Mouse (Mus musculus): ENCODE measurements around the gene Usp12. TPM values are rescaled to one million over a fixed set of nuclear protein-coding genes. Genes with fewer than 3 reads are reported as not detected.

The Usp12 gene
- total RNA-seq, 4 experiments from 2014 or later, result 52.3 to 61.4 (median 57.4) TPM

- no peak for DNase-seq (ENCODE audit: low spot score in 2 of 2)
These were observed 3.2 kb upstream of the Usp12 start for GRCm38 (mm10) chr5:146798031-146798430.

GRCm38 (mm10) chr5:146795728-146796127 lies 922 bp upstream of the Usp12 start:
- DNase-seq (ENCODE audit: low spot score in 2 of 2), result peak; percentile 40 to 54

GRCm38 (mm10) chr5:146794084-146794852 lies 538 bp downstream of the Usp12 start:
- peak in 1 of 2 experiments; percentile 32 for DNase-seq (ENCODE audit: low spot score in 2 of 2)

- DNase-seq (ENCODE audit: low spot score in 2 of 2), result no peak
These were observed 1.1 kb downstream of the Usp12 start for GRCm38 (mm10) chr5:146793630-146794083.

GRCm38 (mm10) chr5:146792140-146792791 lies 2.5 kb downstream of the Usp12 start:
- no peak for DNase-seq (ENCODE audit: low spot score in 2 of 2)

GRCm38 (mm10) chr5:146790944-146791343 lies 3.9 kb downstream of the Usp12 start:
- DNase-seq (ENCODE audit: low spot score in 2 of 2), result no peak

- DNase-seq (ENCODE audit: low spot score in 2 of 2), result no peak
These were observed 5.4 kb downstream of the Usp12 start for GRCm38 (mm10) chr5:146789413-146789812.

- DNase-seq (ENCODE audit: low spot score in 2 of 2), result no peak
These were observed 8.7 kb downstream of the Usp12 start for GRCm38 (mm10) chr5:146786123-146786522.

GRCm38 (mm10) chr5:146783891-146784290 lies 10.9 kb downstream of the Usp12 start:
- DNase-seq (ENCODE audit: low spot score in 2 of 2), result no peak

- DNase-seq (ENCODE audit: low spot score in 2 of 2), result no peak
These were observed 11.5 kb downstream of the Usp12 start for GRCm38 (mm10) chr5:146783300-146783699.

- DNase-seq (ENCODE audit: low spot score in 2 of 2), result no peak
These were observed 13.1 kb downstream of the Usp12 start for GRCm38 (mm10) chr5:146781663-146782062.

GRCm38 (mm10) chr5:146779931-146780330 lies 14.9 kb downstream of the Usp12 start:
- no peak for DNase-seq (ENCODE audit: low spot score in 2 of 2)

GRCm38 (mm10) chr5:146776988-146777639 lies 17.7 kb downstream of the Usp12 start:
- no peak for DNase-seq (ENCODE audit: low spot score in 2 of 2)

GRCm38 (mm10) chr5:146771982-146772381 lies 22.8 kb downstream of the Usp12 start:
- DNase-seq (ENCODE audit: low spot score in 2 of 2), result no peak

- DNase-seq (ENCODE audit: low spot score in 2 of 2), result no peak
These were observed 24.6 kb downstream of the Usp12 start for GRCm38 (mm10) chr5:146770002-146770848.

GRCm38 (mm10) chr5:146765791-146766190 lies 29.0 kb downstream of the Usp12 start:
- DNase-seq (ENCODE audit: low spot score in 2 of 2), result no peak

- no peak for DNase-seq (ENCODE audit: low spot score in 2 of 2)
These were observed 35.6 kb downstream of the Usp12 start for GRCm38 (mm10) chr5:146759159-146759558.

- DNase-seq (ENCODE audit: low spot score in 2 of 2), result no peak
These were observed 36.9 kb downstream of the Usp12 start for GRCm38 (mm10) chr5:146757921-146758320.

- DNase-seq (ENCODE audit: low spot score in 2 of 2), result no peak
These were observed 37.5 kb downstream of the Usp12 start for GRCm38 (mm10) chr5:146757316-146757715.

- DNase-seq (ENCODE audit: low spot score in 2 of 2), result no peak
These were observed 41.6 kb downstream of the Usp12 start for GRCm38 (mm10) chr5:146753181-146753580.

- no peak for DNase-seq (ENCODE audit: low spot score in 2 of 2)
These were observed 43.8 kb downstream of the Usp12 start for GRCm38 (mm10) chr5:146750958-146751357.

Measured in layer of hippocampus, adult 8-10 months (tissue).